Mouse (Mus musculus) G1E (cell line): ENCODE measurements around the gene Hacd4. TPM values are rescaled to one million over a fixed set of nuclear protein-coding genes. Genes with fewer than 3 reads are reported as not detected.

Experiments
- ATAC-seq: 2 replicates; pipeline ENCODE4 v1.8.0; 2016; ENCODE audit warnings: mild to moderate bottlenecking; ENCODE audit not compliant: insufficient number of reproducible peaks, poor library complexity, low FRiP score, severe bottlenecking; ENCODE audit errors: extremely low read depth
- DNase-seq: peaks from one replicate; pipeline ENCODE4 v3.0.0; 2012; ENCODE audit warnings: low spot score
- H3K27me3 ChIP-seq: 2 replicates; pipeline ENCODE4 v1.6.1; 2012; ENCODE audit warnings: mild to moderate bottlenecking, low read length, inconsistent platforms; ENCODE audit not compliant: insufficient read depth
- H3K36me3 ChIP-seq: replicated peaks from 2 replicates; pipeline ENCODE3; 2012; ENCODE audit warnings: mild to moderate bottlenecking, inconsistent platforms
- H3K4me1 ChIP-seq: 2 replicates; pipeline ENCODE4 v1.6.1; 2012; ENCODE audit warnings: low read depth, low read length, inconsistent platforms, mixed read lengths; ENCODE audit not compliant: insufficient read depth
- H3K4me3 ChIP-seq: 2 replicates; pipeline ENCODE4 v1.5.1; 2012; ENCODE audit warnings: low read depth, mild to moderate bottlenecking, inconsistent platforms, low read length, moderate library complexity, mixed read lengths
- H3K9me3 ChIP-seq: replicated peaks from 2 replicates; pipeline ENCODE4 v1.6.1; 2012; ENCODE audit warnings: inconsistent platforms
- CTCF ChIP-seq: IDR thresholded peaks from 2 replicates; pipeline ENCODE4 v1.5.1; 2012; ENCODE audit warnings: low read depth, low read length, inconsistent platforms, mixed read lengths
- GATA1 ChIP-seq: IDR thresholded peaks from 2 replicates; pipeline ENCODE4 v1.6.1; 2012; ENCODE audit warnings: borderline replicate concordance, low read length, inconsistent platforms, mixed read lengths
- GATA2 ChIP-seq: IDR thresholded peaks from 2 replicates; pipeline ENCODE4 v1.6.1; 2012; ENCODE audit warnings: low read depth, low read length, inconsistent platforms, borderline replicate concordance
- POLR2AphosphoS5 ChIP-seq: IDR thresholded peaks from 2 replicates; pipeline ENCODE4 v1.6.1; 2012; ENCODE audit warnings: low read depth, low read length, inconsistent platforms; ENCODE audit not compliant: insufficient replicate concordance
- TAL1 ChIP-seq: conservative IDR thresholded peaks from 2 replicates; pipeline ENCODE4 v1.6.1; 2012; ENCODE audit warnings: low read depth, low read length, inconsistent platforms, mixed read lengths
- polyA plus RNA-seq: library from polyadenylated mRNA; stranded (reverse); fragments of >175 nt; gene quantifications from 2 replicates; pipeline ENCODE4 v1.2.3, GENCODE M21; 2012
- total RNA-seq, 2 experiments: library from RNA; stranded (forward) in 1 of 2; stranded (reverse) in 1 of 2; fragments of 200-1000 nt in 1 of 2; fragments of >200 nt in 1 of 2; fragmentation: Nextera tagmentation in 1 of 2; gene quantifications; 2 replicates each; pipeline ENCODE4 v1.2.3; 2014 to 2017

The Hacd4 gene
- total and polyA plus RNA-seq, 3 experiments, result 0.76 TPM; not detected in 2

DNA sequence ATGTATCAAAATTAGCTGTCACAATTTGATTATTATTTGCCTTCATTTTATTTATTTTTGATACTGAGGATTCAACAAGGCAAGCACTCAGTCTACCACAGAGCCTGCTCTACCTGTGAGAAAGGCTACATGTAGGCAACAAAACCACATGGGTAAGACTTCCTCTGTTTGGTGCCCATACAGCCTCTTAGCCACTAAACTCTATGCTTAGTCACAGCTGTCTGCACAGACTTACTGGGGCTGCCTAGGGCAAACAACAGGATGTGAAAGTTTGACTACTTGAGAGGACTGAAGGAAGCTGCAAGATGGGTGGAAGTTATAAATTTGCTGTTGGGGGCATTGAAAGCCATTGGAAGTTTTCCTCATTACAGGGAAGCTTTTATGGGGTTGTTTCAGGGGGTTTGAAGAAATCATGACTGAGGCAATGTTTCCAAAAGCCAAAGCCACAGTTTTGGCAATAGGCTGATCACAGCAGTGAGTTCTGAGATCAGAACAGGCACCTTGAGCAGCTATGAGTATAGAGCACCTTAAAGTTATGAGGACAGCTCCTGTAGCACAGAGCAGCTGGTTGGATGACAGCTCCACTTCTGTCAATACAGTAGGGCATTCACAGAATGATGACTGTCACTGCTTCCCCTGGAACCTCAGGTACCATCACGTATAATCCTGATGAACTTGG is 11.5 kb upstream of the Hacd4 start:
- no peak for DNase-seq
- no peaks in the 10 kb centered on the region for H3K36me3 ChIP-seq
- H3K4me3 ChIP-seq, result no peak overlapping the region
- H3K9me3 ChIP-seq, result no peaks in the 10 kb centered on the region
- no peaks in the 10 kb centered on the region for H3K4me1 ChIP-seq
- H3K27me3 ChIP-seq, result no peaks in the 10 kb centered on the region
- no peak for ATAC-seq
- TF ChIP-seq CTCF, result no peak
- TF ChIP-seq GATA2, result no peak
- no peak for TF ChIP-seq TAL1
- no peak for TF ChIP-seq POLR2AphosphoS5
- no peak for TF ChIP-seq GATA1

GRCm38 (mm10) chr4:88448976-88449375 is 10.2 kb upstream of the Hacd4 start:
- TF ChIP-seq GATA2 (no peak), TAL1 (no peak), CTCF (no peak), POLR2AphosphoS5 (no peak), GATA1 (no peak)
- DNase-seq (no peak), ATAC-seq (no peak)
- Histone ChIP-seq H3K4me3 (no peak overlapping the region), H3K4me1 (no peaks in the 10 kb centered on the region), H3K9me3 (no peaks in the 10 kb centered on the region), H3K27me3 (no peaks in the 10 kb centered on the region), H3K36me3 (no peaks in the 10 kb centered on the region)

DNA sequence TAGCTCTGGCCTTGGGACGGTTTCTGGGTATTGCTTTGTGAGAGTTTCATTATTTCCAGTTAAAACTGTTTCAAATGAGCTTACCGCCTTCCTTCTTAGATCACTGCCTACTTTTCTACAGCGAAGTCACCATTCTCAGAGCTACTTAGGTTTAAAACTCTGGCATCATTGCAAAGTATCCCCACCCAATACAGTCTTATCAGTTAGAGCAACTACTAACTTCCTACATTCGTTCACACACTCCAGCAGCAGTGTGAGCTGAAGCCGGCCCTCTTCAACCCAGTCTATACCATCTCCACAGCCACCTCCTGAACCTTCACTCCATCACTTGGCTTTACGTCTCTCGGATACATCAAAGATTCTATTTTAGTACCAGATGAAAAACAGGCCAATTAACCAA is 2.1 kb upstream of the Hacd4 start:
- no peaks in the 10 kb centered on the region for H3K9me3 ChIP-seq
- no peak for TF ChIP-seq TAL1
- TF ChIP-seq GATA1, result no peak
- TF ChIP-seq POLR2AphosphoS5, result no peak
- TF ChIP-seq CTCF, result no peak
- TF ChIP-seq GATA2, result no peak
- H3K4me3 ChIP-seq, result no peak overlapping the region
- no peaks in the 10 kb centered on the region for H3K36me3 ChIP-seq
- 0 out of 2 replicates have a peak, but pooled peaks cover 2% of the 10 kb centered on the region for H3K4me1 ChIP-seq
- peaks cover 2% of the 10 kb centered on the region; the same call in 1 of the 2 replicates for H3K27me3 ChIP-seq
- DNase-seq, result no peak
- ATAC-seq, result no peak

- Histone ChIP-seq H3K9me3 (no peaks in the 10 kb centered on the region), H3K36me3 (no peaks in the 10 kb centered on the region), H3K4me3 (no peak overlapping the region), H3K27me3 (peaks cover 2% of the 10 kb centered on the region; the same call in 1 of the 2 replicates), H3K4me1 (0 out of 2 replicates have a peak, but pooled peaks cover 2% of the 10 kb centered on the region)
- ATAC-seq, result peak; percentile 34; the same call in 1 of the 2 replicates
- TF ChIP-seq TAL1, result no peak
- no peak for TF ChIP-seq GATA2
- no peak for TF ChIP-seq GATA1
- TF ChIP-seq POLR2AphosphoS5, result no peak
- no peak for TF ChIP-seq CTCF
- no peak for DNase-seq
Measured at GRCm38 (mm10) chr4:88439669-88440123, 968 bp upstream of the Hacd4 start.

DNA sequence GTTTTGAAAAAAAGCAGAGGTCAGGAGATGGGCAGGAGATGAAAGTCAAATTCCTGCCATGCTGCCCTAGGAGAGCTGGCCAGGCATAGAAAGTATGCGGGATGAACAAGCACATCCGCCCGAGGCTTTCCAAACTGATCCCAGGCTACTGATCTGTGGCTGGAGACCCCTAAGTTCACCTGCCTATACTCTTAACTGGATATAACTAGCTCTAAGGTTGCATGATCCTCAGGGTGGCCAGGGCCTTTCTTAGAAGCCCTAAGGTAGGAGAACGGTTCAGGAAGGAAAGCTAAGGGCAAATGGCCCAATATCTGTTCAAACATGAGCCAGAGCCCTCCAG is 232 bp upstream of the Hacd4 start:
- TF ChIP-seq TAL1 (no peak), POLR2AphosphoS5 (no peak), GATA1 (no peak), GATA2 (no peak), CTCF (no peak)
- DNase-seq (no peak), ATAC-seq (no peak)
- no peaks in the 10 kb centered on the region for H3K36me3 ChIP-seq
- no peak overlapping the region for H3K4me3 ChIP-seq
- peaks cover 2% of the 10 kb centered on the region; the same call in 1 of the 2 replicates for H3K27me3 ChIP-seq
- H3K9me3 ChIP-seq, result no peaks in the 10 kb centered on the region
- 0 out of 2 replicates have a peak, but pooled peaks cover 2% of the 10 kb centered on the region for H3K4me1 ChIP-seq

DNA sequence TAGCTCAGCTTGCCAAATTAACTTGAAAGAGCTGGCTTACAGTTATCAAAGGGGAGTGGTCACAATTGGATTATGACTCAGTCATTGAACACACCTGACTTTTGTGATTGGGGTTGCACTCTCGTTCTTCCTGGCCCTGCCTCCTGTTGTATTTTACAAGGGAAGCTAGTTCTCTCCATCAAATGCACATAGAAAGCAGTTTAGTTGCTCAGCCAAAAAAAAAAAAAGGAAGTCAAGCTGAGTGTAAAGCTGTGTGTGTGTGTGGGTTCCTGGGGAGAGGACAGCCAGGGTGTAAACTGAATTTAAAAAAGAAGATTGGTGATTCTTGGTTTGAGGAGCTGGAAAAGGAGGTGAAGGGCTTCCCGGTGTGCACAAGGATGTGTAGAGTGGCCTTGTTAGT is 811 bp downstream of the Hacd4 start:
- Histone ChIP-seq H3K4me1 (0 out of 2 replicates have a peak, but pooled peaks cover 2% of the 10 kb centered on the region), H3K36me3 (no peaks in the 10 kb centered on the region), H3K9me3 (no peaks in the 10 kb centered on the region), H3K27me3 (peaks cover 2% of the 10 kb centered on the region; the same call in 1 of the 2 replicates), H3K4me3 (no peak overlapping the region)
- TF ChIP-seq GATA1, result no peak
- TF ChIP-seq TAL1, result no peak
- no peak for TF ChIP-seq POLR2AphosphoS5
- TF ChIP-seq CTCF, result no peak
- no peak for TF ChIP-seq GATA2
- DNase-seq (no peak), ATAC-seq (no peak)
